Mouse (Mus musculus): ENCODE results near the gene Grid1. TPM values are rescaled to one million over a fixed set of nuclear protein-coding genes. Genes with fewer than 3 reads are reported as not detected.
A peak's percentile ranks its signal among the peaks of the same experiment; 100 is the strongest.

Gene Grid1
- polyA plus RNA-seq, 1 experiment from 2014 or later, result 2.5 TPM

- H3K9me3 ChIP-seq (ENCODE audit: control insufficient read depth, low read length), result no peaks in the 10 kb centered on the region
- ATAC-seq (ENCODE audit: low read depth) (no peak), DNase-seq (ENCODE audit: low spot score) (no peak)
- no peak overlapping the region for H3K27ac ChIP-seq (replicated peaks; ENCODE audit: low read depth, low read length)
- no peaks in the 10 kb centered on the region for H3K4me1 ChIP-seq (ENCODE audit: control insufficient read depth, insufficient read depth, low read length)
- 87% methylated on average over 3 of the region's 3 CpGs for WGBS
- H3K36me3 ChIP-seq (ENCODE audit: control insufficient read depth, insufficient read depth, low read length), result no peaks in the 10 kb centered on the region
- no peak overlapping the region for H3K9ac ChIP-seq (ENCODE audit: low read depth, low read length)
- no peaks in the 10 kb centered on the region for H3K27me3 ChIP-seq (replicated peaks; ENCODE audit: control insufficient read depth, insufficient read depth, low read length)
- no peak overlapping the region for H3K4me2 ChIP-seq (ENCODE audit: low read depth, low read length)
- no peak overlapping the region for H3K4me3 ChIP-seq (ENCODE audit: low read depth, low read length)
Observed at GRCm38 (mm10) chr14:34844166-34844565, 24.3 kb downstream of the Grid1 start.

GRCm38 (mm10) chr14:34846799-34847198 is 26.9 kb downstream of the Grid1 start:
- H3K4me3 ChIP-seq (ENCODE audit: low read depth, low read length), result no peak overlapping the region
- DNase-seq (ENCODE audit: low spot score), result no peak
- no peak overlapping the region for H3K9ac ChIP-seq (ENCODE audit: low read depth, low read length)
- no peak overlapping the region for H3K27ac ChIP-seq (replicated peaks; ENCODE audit: low read depth, low read length)
- no peaks in the 10 kb centered on the region for H3K27me3 ChIP-seq (replicated peaks; ENCODE audit: control insufficient read depth, insufficient read depth, low read length)
- no peaks in the 10 kb centered on the region for H3K9me3 ChIP-seq (ENCODE audit: control insufficient read depth, low read length)
- H3K4me2 ChIP-seq (ENCODE audit: low read depth, low read length), result no peak overlapping the region
- no peak for ATAC-seq (ENCODE audit: low read depth)
- no peaks in the 10 kb centered on the region for H3K36me3 ChIP-seq (ENCODE audit: control insufficient read depth, insufficient read depth, low read length)
- H3K4me1 ChIP-seq (ENCODE audit: control insufficient read depth, insufficient read depth, low read length), result no peaks in the 10 kb centered on the region
- WGBS, result 53% methylated on average over 4 of the region's 4 CpGs

- DNase-seq (ENCODE audit: low spot score) (no peak), ATAC-seq (ENCODE audit: low read depth) (no peak)
- H3K9ac ChIP-seq (ENCODE audit: low read depth, low read length), result no peak overlapping the region
- no peaks in the 10 kb centered on the region for H3K27me3 ChIP-seq (replicated peaks; ENCODE audit: control insufficient read depth, insufficient read depth, low read length)
- WGBS, result 92% methylated on average over 5 of the region's 5 CpGs
- H3K4me1 ChIP-seq (ENCODE audit: control insufficient read depth, insufficient read depth, low read length), result no peaks in the 10 kb centered on the region
- no peak overlapping the region for H3K4me2 ChIP-seq (ENCODE audit: low read depth, low read length)
- H3K4me3 ChIP-seq (ENCODE audit: low read depth, low read length), result no peak overlapping the region
- no peak overlapping the region for H3K27ac ChIP-seq (replicated peaks; ENCODE audit: low read depth, low read length)
- no peaks in the 10 kb centered on the region for H3K9me3 ChIP-seq (ENCODE audit: control insufficient read depth, low read length)
- H3K36me3 ChIP-seq (ENCODE audit: control insufficient read depth, insufficient read depth, low read length), result no peaks in the 10 kb centered on the region
Observed at GRCm38 (mm10) chr14:34847625-34848024, 27.7 kb downstream of the Grid1 start.

- Histone ChIP-seq H3K4me2 (ENCODE audit: low read depth, low read length) (no peak overlapping the region), H3K27ac (replicated peaks; ENCODE audit: low read depth, low read length) (no peak overlapping the region), H3K36me3 (ENCODE audit: control insufficient read depth, insufficient read depth, low read length) (no peaks in the 10 kb centered on the region), H3K4me3 (ENCODE audit: low read depth, low read length) (no peak overlapping the region), H3K27me3 (replicated peaks; ENCODE audit: control insufficient read depth, insufficient read depth, low read length) (no peaks in the 10 kb centered on the region), H3K9me3 (ENCODE audit: control insufficient read depth, low read length) (no peaks in the 10 kb centered on the region), H3K9ac (ENCODE audit: low read depth, low read length) (no peak overlapping the region), H3K4me1 (ENCODE audit: control insufficient read depth, insufficient read depth, low read length) (no peaks in the 10 kb centered on the region)
- 46% methylated on average over 9 of the region's 9 CpGs for WGBS
- DNase-seq (ENCODE audit: low spot score) (peak; percentile 23), ATAC-seq (ENCODE audit: low read depth) (no peak)
Observed at GRCm38 (mm10) chr14:34860891-34861780, 41.2 kb downstream of the Grid1 start.

- DNase-seq (ENCODE audit: low spot score), result peak; percentile 61
- H3K9ac ChIP-seq (ENCODE audit: low read depth, low read length), result no peak overlapping the region
- H3K4me1 ChIP-seq (ENCODE audit: control insufficient read depth, insufficient read depth, low read length), result no peaks in the 10 kb centered on the region
- no peaks in the 10 kb centered on the region for H3K27me3 ChIP-seq (replicated peaks; ENCODE audit: control insufficient read depth, insufficient read depth, low read length)
- no peaks in the 10 kb centered on the region for H3K36me3 ChIP-seq (ENCODE audit: control insufficient read depth, insufficient read depth, low read length)
- H3K27ac ChIP-seq (replicated peaks; ENCODE audit: low read depth, low read length), result no peak overlapping the region
- no peak overlapping the region for H3K4me3 ChIP-seq (ENCODE audit: low read depth, low read length)
- 17% methylated on average over 5 of the region's 5 CpGs for WGBS
- no peaks in the 10 kb centered on the region for H3K9me3 ChIP-seq (ENCODE audit: control insufficient read depth, low read length)
- no peak for ATAC-seq (ENCODE audit: low read depth)
- no peak overlapping the region for H3K4me2 ChIP-seq (ENCODE audit: low read depth, low read length)
Observed at GRCm38 (mm10) chr14:34867266-34867665, 47.4 kb downstream of the Grid1 start.

- Histone ChIP-seq H3K4me1 (ENCODE audit: control insufficient read depth, insufficient read depth, low read length) (no peaks in the 10 kb centered on the region), H3K27me3 (replicated peaks; ENCODE audit: control insufficient read depth, insufficient read depth, low read length) (no peaks in the 10 kb centered on the region), H3K4me2 (ENCODE audit: low read depth, low read length) (no peak overlapping the region), H3K27ac (replicated peaks; ENCODE audit: low read depth, low read length) (no peak overlapping the region), H3K4me3 (ENCODE audit: low read depth, low read length) (no peak overlapping the region), H3K36me3 (ENCODE audit: control insufficient read depth, insufficient read depth, low read length) (no peaks in the 10 kb centered on the region), H3K9ac (ENCODE audit: low read depth, low read length) (no peak overlapping the region), H3K9me3 (ENCODE audit: control insufficient read depth, low read length) (no peaks in the 10 kb centered on the region)
- ATAC-seq (ENCODE audit: low read depth), result no peak
- WGBS, result 73% methylated on average over 6 of the region's 6 CpGs
- DNase-seq (ENCODE audit: low spot score), result no peak
Observed at GRCm38 (mm10) chr14:34868513-34869260, 48.8 kb downstream of the Grid1 start.

GRCm38 (mm10) chr14:34879996-34880395 is 60.1 kb downstream of the Grid1 start:
- Histone ChIP-seq H3K4me2 (ENCODE audit: low read depth, low read length) (no peak overlapping the region), H3K9me3 (ENCODE audit: control insufficient read depth, low read length) (no peaks in the 10 kb centered on the region), H3K27me3 (replicated peaks; ENCODE audit: control insufficient read depth, insufficient read depth, low read length) (no peaks in the 10 kb centered on the region), H3K9ac (ENCODE audit: low read depth, low read length) (no peak overlapping the region), H3K36me3 (ENCODE audit: control insufficient read depth, insufficient read depth, low read length) (no peaks in the 10 kb centered on the region), H3K4me1 (ENCODE audit: control insufficient read depth, insufficient read depth, low read length) (no peaks in the 10 kb centered on the region), H3K4me3 (ENCODE audit: low read depth, low read length) (no peak overlapping the region), H3K27ac (replicated peaks; ENCODE audit: low read depth, low read length) (no peak overlapping the region)
- 35% methylated on average over 6 of the region's 6 CpGs for WGBS
- ATAC-seq (ENCODE audit: low read depth), result no peak
- no peak for DNase-seq (ENCODE audit: low spot score)

GRCm38 (mm10) chr14:34880431-34881421 is 60.8 kb downstream of the Grid1 start:
- no peak overlapping the region for H3K27ac ChIP-seq (replicated peaks; ENCODE audit: low read depth, low read length)
- ATAC-seq (ENCODE audit: low read depth) (peak; percentile 60), DNase-seq (ENCODE audit: low spot score) (peak; percentile 14)
- no peak overlapping the region for H3K4me3 ChIP-seq (ENCODE audit: low read depth, low read length)
- H3K4me2 ChIP-seq (ENCODE audit: low read depth, low read length), result no peak overlapping the region
- no peaks in the 10 kb centered on the region for H3K9me3 ChIP-seq (ENCODE audit: control insufficient read depth, low read length)
- no peak overlapping the region for H3K9ac ChIP-seq (ENCODE audit: low read depth, low read length)
- 28% methylated on average over 8 of the region's 8 CpGs for WGBS
- H3K4me1 ChIP-seq (ENCODE audit: control insufficient read depth, insufficient read depth, low read length), result no peaks in the 10 kb centered on the region
- no peaks in the 10 kb centered on the region for H3K27me3 ChIP-seq (replicated peaks; ENCODE audit: control insufficient read depth, insufficient read depth, low read length)
- H3K36me3 ChIP-seq (ENCODE audit: control insufficient read depth, insufficient read depth, low read length), result no peaks in the 10 kb centered on the region

Measured in embryonic facial prominence, embryonic 14.5 days (tissue).